Mouse (Mus musculus) mature B cell (primary cell): Measurements from ENCODE around the gene Smim23.

Source experiments
- in situ Hi-C: fragments of 300-500 bp; cut with MboI; formaldehyde crosslinking; loops from 2 replicates; pipeline ENCODE4 v1.14.3; 2019

Gene Smim23

GRCm38 (mm10) chr11:32781633-32782404 lies 42.6 kb downstream of the Smim23 start:
- in situ Hi-C loops = no loop called here

DNA sequence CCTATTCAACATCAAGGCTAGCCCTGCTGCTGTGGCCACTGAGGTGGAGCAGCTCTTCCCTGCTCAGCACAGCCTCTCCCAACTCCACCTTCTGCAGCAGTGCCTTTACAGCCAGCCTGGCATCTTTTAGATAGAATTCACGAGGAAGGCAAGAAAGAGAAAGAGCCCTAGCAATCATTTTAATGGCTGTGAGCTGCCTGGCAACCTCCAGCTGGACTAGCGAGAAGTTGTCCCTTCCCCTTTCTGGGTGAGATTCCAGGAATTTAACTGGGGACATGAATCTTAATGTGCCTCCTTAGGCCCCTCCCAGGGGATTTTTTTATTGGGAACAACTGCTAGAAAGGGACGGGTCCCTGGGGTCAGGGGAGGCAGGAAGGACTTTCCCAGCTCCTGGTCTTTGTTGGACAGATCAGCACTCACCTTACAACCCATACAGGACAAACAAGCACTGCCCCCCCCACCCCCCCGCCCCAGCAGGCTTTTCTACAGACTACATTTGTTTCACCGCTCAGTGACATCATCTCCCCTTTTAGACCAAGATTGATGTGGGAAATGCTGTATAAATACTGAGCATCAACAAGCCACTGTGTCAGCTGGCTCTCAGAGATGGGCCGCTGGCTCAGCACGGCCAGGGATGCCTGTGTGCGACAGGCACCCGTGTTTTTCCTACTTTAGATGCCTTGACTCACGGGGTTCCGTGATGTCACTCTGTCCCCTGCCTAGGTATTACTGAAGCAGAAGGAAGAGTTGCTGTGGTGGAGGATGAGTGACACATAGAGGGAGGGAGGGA lies 43.5 kb downstream of the Smim23 start:
- in situ Hi-C loops = no loop called here

DNA sequence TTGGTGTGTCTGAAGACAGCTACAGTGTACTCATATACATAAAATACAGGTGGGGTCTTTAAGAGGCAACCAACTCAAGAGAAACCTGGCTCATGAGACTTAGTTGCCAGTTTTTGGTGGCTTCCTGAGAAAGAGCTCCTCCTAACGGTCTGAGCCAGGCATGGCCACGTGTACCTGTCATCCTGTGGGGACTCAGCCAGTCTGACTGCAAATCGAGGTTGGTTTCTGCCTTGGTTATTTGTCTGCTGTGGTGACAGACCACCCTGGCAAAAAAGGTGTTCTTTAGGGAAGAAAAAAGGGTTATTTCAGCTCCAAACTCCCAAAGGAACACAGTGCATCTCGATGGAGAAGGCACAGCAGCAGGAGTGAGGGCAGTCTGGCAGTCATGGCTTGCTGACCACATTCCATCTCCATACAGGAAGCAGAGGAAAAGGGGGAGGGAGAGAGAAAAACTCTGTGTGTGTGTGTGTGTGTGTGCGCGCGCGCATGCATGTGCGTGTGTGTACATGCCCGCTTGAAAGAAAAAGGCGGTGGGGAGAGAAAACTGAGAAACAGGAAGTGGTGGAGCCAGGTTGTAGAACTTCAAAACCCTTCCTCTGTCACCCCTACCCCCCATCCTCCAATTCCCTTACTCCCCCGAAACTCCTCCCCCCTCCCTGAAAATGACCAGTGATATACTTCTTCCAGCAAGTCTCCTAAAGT lies 55.6 kb downstream of the Smim23 start:
- in situ Hi-C loops = no loop called here
